Mouse (Mus musculus) small intestine, adult 2 months (tissue): ENCODE data around the gene Ccdc81. TPM values are rescaled to one million over a fixed set of nuclear protein-coding genes. Genes with fewer than 3 reads are reported as not detected.

Experiments
- H3K27ac ChIP-seq: fragments of 200-500 bp; 2 replicates; pipeline ENCODE4 v1.5.1; 2012; ENCODE audit warnings: low read depth, low read length, control low read depth, inconsistent platforms; ENCODE audit not compliant: insufficient read depth
- H3K27me3 ChIP-seq: fragments of 200-500 bp; 2 replicates; pipeline ENCODE4 v1.6.1; 2012; ENCODE audit warnings: mild to moderate bottlenecking, moderate library complexity, low read length, inconsistent platforms; ENCODE audit not compliant: control insufficient read depth, insufficient read depth
- H3K36me3 ChIP-seq: fragments of 200-500 bp; 2 replicates; pipeline ENCODE4 v1.6.1; 2012; ENCODE audit warnings: mild to moderate bottlenecking, low read length, control low read depth, inconsistent platforms; ENCODE audit not compliant: control insufficient read depth, insufficient read depth
- H3K4me1 ChIP-seq: fragments of 200-500 bp; 2 replicates; pipeline ENCODE4 v1.6.1; 2012; ENCODE audit warnings: low read length, inconsistent platforms, mixed read lengths; ENCODE audit not compliant: control insufficient read depth, insufficient read depth, insufficient read length
- H3K4me3 ChIP-seq: fragments of 200-500 bp; 2 replicates; pipeline ENCODE4 v1.5.1; 2012; ENCODE audit warnings: low read depth, mild to moderate bottlenecking, control low read depth, inconsistent platforms, low read length, moderate library complexity
- CTCF ChIP-seq: fragments of 200-500 bp; IDR thresholded peaks from 2 replicates; pipeline ENCODE4 v1.5.1; 2012; ENCODE audit warnings: low read depth, mild to moderate bottlenecking, control low read depth, inconsistent platforms, low read length, moderate library complexity, mixed read lengths; ENCODE audit not compliant: insufficient replicate concordance, insufficient read length; ENCODE audit errors: extremely low read depth
- POLR2A ChIP-seq: fragments of 200-500 bp; IDR thresholded peaks from 2 replicates; pipeline ENCODE4 v1.6.1; 2012; ENCODE audit warnings: low read depth, mild to moderate bottlenecking, control low read depth, inconsistent platforms, low read length, moderate library complexity
- WGBS: fragments of 180-500 bp; shearing (Covaris S2); methylation state at CpG from one replicate; pipeline ENCODE4 v1.1.7; 2018; 5-methylcytosine and 5-hydroxymethylcytosine counted together
- polyA plus RNA-seq: library from polyadenylated mRNA; depleted of rRNA; stranded (reverse); fragments of >200 nt; gene quantifications from 2 replicates; pipeline ENCODE4 v1.2.3, GENCODE M21; 2012; rRNA removed

Gene Ccdc81
- polyA plus RNA-seq, result not detected in 2 replicates

DNA sequence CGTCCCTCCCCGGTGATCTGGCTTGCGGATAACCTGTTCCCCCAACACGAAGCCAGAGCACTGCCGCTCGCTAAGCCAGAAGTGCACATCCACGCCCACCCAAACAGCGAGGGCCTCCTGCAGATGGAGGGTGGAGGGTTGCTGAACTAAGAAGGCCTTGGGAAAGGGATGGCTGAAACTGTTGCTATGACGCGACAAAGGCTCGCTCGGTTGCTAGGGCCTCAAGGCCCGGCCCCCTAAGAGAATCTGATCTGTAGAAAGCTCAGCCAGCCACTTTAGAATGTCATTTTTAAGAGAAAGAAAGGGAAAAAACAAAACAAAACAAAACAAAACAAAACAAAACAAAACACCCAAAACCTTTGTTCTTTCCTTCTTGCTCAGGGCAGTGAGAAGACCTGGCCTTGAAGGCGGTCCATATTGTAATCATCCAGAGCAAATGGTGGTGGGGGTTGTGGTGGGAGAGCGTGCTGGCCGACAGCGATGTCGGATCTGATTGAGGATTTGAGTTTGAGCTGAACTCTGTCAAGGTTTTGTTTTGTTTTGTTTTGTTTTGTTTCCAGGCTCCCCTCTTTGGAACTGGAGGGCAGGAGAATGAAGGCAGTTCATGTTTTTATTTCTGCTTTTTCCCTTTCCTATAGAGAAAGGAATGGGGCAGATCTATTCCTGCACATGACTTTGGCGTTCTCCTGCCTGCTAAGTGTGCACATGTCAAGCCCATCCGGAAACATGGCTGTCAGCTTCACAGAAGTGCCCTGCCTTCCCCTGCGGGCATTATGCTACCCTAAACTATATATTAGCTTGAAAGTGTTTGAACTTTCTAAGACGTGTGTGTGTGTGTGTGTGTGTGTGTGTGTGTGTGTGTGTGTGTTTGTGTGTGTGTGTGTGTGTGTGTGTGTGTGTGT lies at the start of gene Ccdc81:
Gene Ccdc81 (minus strand): TSS at position 188 of the 902 bp plus-strand sequence.
- TF ChIP-seq POLR2A (no peak), CTCF (no peak)
- Histone ChIP-seq H3K36me3 (no peaks in the 10 kb centered on the region), H3K27me3 (no peaks in the 10 kb centered on the region), H3K27ac (no peak within 1 kb of the TSS), H3K4me1 (no peaks in the 10 kb centered on the region), H3K4me3 (no peak within 1 kb of the TSS)
- 48% methylated on average over 22 of the region's 22 CpGs for WGBS

DNA sequence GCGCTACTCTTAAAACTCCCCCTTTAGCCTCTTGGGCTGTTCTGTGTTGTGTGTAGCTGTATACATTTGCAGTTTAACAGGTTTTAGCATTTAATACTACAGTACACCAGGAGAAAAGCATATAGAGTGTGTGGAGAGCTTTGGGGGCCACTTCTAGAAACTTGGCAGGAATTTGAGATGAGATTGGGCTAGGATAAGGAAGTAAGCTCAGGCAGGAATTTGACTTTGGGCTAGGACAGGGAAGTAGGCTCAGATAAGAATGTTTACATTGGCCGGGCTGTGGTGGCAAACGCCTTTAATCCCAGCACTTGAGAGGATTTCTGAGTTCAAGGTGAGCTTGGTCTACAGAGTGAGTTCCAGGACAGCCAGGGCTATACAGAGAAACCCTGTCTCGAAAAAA lies 46.0 kb upstream of the Ccdc81 start:
- Histone ChIP-seq H3K4me1 (no peaks in the 10 kb centered on the region), H3K4me3 (no peak overlapping the region), H3K27me3 (no peaks in the 10 kb centered on the region), H3K27ac (no peak overlapping the region), H3K36me3 (peaks cover 3% of the 10 kb centered on the region; the same call in 1 of the 2 replicates)
- no peak for TF ChIP-seq CTCF
- no peak for TF ChIP-seq POLR2A
- 46% methylated on average over 4 of the region's 4 CpGs for WGBS

DNA sequence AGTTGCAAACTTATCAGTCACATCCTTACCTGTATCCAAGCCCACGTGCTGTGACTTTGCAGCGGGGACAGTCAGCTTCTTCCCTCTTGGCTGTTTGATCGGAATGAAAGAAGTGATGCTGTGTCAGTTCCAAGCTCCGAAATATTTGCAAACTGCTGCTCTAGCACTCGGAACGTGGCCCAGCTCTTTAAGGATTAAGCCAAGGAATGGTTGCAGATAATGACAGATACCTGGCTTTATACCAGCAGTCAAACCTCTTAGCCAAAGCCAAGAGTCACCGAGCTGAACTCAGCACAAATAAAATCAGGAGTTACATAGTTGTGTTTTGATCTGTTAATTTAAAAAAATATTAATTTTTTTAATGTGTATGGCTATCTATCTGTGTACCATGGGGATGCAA lies 44.6 kb upstream of the Ccdc81 start:
- Histone ChIP-seq H3K4me1 (no peaks in the 10 kb centered on the region), H3K4me3 (no peak overlapping the region), H3K27me3 (no peaks in the 10 kb centered on the region), H3K27ac (no peak overlapping the region), H3K36me3 (no peaks in the 10 kb centered on the region)
- TF ChIP-seq CTCF (no peak), POLR2A (no peak)
- WGBS, result 85% methylated on average over 7 of the region's 7 CpGs

DNA sequence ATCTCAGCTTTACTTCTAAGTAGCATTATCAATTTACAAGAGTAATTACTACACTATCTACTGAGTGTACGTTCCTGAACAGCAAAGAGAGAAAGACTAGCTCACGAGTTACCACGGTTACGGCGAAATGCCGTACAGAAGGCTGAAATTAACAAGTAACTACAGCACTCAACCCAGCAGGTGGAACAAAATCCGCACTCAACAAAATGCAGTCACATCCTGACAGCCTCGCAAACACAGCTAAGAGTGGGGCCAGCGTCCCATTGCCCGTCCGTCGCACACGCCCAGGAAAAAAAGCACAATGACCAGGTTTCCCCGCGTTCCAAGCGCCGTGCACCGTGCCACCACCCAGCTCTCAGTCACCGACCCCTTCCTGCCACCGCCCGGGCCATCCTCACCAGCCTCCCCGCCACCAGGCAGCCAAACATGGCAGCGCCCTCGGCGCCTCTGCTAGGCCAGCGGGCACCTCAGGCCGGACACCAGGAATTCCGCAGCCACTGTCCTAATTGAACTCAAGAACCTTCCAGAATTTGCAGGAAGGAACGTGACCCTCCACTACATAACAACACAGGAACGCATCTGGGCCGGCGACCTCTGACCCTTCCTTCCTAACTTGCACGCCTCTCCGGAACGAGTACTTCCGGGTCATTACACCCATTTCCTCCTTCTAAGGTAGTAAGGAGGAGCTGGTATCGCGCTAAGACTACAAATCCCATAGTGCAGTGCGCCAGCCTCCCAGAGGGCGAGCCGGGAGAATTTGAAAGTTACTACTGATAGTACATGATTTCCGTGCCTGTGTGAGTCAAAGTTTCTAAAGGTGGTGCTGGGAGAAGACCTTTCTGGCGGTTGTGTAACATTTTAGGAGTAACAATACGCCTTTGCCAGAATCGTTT lies 37.4 kb upstream of the Ccdc81 start, which contains the start of gene Hikeshi:
Gene Hikeshi (minus strand): TSS at position 634 of the 893 bp plus-strand sequence.
- Histone ChIP-seq H3K27me3 (no peaks in the 10 kb centered on the region), H3K4me1 (peaks cover 5% of the 10 kb centered on the region; the same call in 1 of the 2 replicates), H3K4me3 (peak within 1 kb of the TSS; percentile 75), H3K36me3 (no peaks in the 10 kb centered on the region), H3K27ac (peak within 1 kb of the TSS; percentile 39)
- WGBS, result under 1% methylated on average over 45 of the region's 45 CpGs
- TF ChIP-seq CTCF, result no peak
- TF ChIP-seq POLR2A, result peak; percentile 40; the same call in 1 of the 2 replicates

DNA sequence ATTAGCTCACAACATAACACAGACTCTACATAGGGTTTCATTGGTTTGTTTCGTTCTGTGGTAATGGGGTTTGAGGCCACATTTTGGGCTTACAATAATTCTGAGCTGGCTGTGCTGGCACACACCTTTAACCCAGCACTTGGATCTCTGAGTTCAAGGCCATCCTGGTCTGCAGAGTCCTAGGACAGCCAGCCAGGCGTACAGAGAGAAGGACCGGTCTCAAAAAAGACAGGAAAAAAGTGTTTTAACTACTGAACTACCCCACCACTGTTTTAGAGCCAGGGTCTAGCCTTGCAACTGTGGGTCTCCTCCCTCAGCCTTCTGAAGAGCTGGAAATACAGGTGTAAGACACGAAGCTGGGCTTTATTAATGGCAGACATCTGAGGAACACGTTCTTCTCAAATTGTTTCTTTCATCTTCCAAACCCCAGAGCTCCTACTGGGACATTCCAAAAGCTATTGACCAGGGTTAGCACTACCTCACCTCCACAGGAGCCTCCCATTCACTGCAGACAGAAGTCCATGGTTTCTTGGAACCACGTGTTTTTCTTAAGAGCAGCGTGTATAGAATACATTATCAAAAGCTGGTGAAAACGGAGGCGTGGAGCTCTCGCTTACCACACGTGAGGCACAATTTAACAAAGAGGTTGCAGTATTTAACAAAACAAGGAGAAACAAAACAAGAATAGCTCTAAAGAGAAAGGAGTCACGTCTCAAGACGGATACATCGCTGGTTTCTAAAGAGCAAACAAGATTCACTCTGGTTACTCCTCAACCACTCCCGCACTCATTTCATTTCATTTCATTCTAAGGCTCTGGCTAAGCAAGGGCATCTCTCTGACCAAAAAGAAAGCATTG lies 36.3 kb upstream of the Ccdc81 start:
- 33% methylated on average over 15 of the region's 15 CpGs for WGBS
- H3K4me3 ChIP-seq, result no peak overlapping the region
- H3K27ac ChIP-seq, result no peak overlapping the region
- H3K4me1 ChIP-seq, result peaks cover 5% of the 10 kb centered on the region; the same call in 1 of the 2 replicates
- no peaks in the 10 kb centered on the region for H3K27me3 ChIP-seq
- peaks cover 1% of the 10 kb centered on the region for H3K36me3 ChIP-seq
- TF ChIP-seq CTCF, result no peak
- no peak for TF ChIP-seq POLR2A

DNA sequence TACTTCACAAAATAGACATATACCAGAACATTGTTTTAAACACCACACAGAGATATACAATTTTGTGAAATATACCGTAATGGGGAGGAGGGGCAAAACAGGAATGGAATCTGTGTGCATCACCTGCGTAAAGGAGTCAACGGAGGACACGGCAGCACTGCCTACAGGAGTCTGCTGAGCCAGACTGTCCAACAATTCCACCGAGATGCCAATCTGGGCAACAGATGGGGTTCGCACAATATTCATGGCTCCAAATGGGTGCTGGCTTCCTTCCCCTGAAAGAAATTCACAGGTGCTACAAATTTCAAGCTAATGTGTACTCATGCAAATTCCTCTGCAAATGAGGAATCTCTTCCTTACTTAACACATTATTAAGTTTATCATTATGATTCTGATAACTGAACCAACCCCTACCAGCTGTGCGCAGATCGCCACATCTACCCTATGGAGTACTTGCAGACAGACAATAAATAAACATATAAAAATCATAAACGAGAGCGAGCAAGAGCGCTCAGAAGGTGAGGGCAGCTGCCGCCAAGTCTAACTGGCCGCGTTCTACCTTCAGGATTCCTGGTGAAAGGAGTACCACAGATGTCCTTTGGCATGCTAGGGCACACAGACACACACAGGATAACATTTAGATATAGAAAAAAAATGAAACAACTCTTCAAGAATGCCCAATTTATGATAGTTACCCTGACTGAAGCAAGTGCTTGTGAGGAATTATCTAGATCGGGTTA lies 20.2 kb upstream of the Ccdc81 start:
- TF ChIP-seq CTCF, result no peak
- TF ChIP-seq POLR2A, result no peak
- 95% methylated on average over 15 of the region's 15 CpGs for WGBS
- H3K27ac ChIP-seq, result no peak overlapping the region
- H3K4me1 ChIP-seq, result no peaks in the 10 kb centered on the region
- peaks cover 14% of the 10 kb centered on the region for H3K36me3 ChIP-seq
- H3K4me3 ChIP-seq, result no peak overlapping the region
- H3K27me3 ChIP-seq, result no peaks in the 10 kb centered on the region
